Mouse (Mus musculus) G1E-ER4 (cell line): ENCODE measurements around the gene Arhgap28. TPM values are rescaled to one million over a fixed set of nuclear protein-coding genes. Genes with fewer than 3 reads are reported as not detected.

ENCODE experiments used
- GATA1 ChIP-seq: IDR thresholded peaks from one replicate; pipeline ENCODE4 v1.8.0; 2012; ENCODE audit warnings: low read length, inconsistent platforms
- polyA plus RNA-seq: library from polyadenylated mRNA; stranded (reverse); fragments of >175 nt; gene quantifications from 2 replicates; pipeline ENCODE4 v1.2.3, GENCODE M21; 2012

Gene Arhgap28
- polyA plus RNA-seq, 1 experiment = not detected

- TF ChIP-seq GATA1 = no peak
Measured at GRCm38 (mm10) chr17:67869731-67870601, 134.0 kb downstream of the Arhgap28 start.

DNA sequence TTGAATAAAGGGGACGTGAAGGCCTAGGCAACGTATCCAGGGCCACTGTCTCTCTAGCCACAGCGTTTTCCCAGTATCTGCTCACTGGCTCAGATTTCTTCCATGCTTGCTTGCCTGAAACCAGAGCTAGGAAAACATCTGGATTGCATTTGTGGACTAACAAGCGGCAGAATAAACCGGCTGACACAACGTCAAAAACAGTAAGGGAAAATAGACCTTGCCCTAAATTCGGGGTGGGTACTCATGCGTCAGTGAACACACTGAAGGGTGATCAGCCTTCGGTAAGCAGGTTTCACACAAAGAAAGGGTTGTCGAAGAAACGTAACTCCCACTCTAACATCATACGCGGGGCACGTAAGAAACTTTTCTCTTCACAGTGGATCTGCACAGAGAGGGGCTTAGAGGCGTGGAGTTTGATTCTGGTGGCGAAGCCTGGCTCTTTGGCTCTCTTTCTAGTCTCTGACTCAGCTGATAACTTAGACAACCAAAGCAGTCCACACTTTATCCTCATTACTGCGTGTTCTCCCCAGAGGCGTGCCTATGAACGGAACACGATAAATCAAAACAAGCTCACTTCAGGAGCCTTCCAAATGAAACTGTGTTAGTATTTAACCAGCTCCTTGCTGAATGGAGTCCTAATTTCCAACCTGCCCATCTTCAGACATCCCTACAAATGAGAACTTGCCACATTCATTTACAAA, 137.2 kb downstream of the Arhgap28 start:
- no peak for TF ChIP-seq GATA1

GRCm38 (mm10) chr17:67866026-67866425, 137.9 kb downstream of the Arhgap28 start:
- no peak for TF ChIP-seq GATA1

DNA sequence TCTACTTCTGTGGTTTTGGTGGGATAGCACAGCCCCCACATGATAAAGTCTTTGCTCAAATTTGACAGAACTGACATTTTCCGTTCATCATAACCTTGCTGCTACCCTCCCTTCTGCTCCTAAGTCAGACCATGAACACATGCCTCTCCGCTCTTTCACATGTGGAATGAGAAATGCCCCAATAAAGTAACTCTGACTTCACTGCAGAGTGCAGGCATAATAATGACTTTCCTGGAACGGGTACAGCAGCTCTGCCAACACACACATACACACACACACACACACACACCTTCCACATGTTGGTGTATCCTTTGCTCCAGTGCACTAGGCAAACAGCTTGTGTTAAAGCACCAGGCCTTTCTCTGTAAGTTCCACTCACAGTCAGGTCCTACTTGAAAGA, 139.0 kb downstream of the Arhgap28 start:
- TF ChIP-seq GATA1 = no peak

DNA sequence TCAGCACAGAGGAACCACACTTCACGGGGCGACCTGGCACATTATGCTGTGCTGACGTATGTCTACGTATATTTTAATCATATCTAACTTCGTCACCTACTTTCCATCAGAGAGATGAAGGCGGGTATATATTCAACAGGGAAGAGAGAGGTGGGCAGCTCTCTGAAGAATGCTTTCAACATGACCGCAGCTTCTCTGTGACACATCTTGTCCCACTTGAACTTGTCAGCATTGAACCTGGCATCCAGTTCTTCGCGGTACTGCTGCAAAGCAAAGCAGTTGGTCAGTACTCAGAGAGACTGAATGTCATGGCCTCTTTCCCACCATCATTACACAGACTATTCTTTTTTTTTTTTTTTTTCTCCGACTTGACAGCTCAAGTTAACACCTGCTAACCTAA, 139.6 kb downstream of the Arhgap28 start:
- TF ChIP-seq GATA1 = no peak

- TF ChIP-seq GATA1 = no peak
Measured at GRCm38 (mm10) chr17:67861744-67862535, 142.0 kb downstream of the Arhgap28 start.

GRCm38 (mm10) chr17:67861080-67861630, 142.8 kb downstream of the Arhgap28 start:
- no peak for TF ChIP-seq GATA1

GRCm38 (mm10) chr17:67838948-67839347, 165.0 kb downstream of the Arhgap28 start:
- TF ChIP-seq GATA1 = no peak

DNA sequence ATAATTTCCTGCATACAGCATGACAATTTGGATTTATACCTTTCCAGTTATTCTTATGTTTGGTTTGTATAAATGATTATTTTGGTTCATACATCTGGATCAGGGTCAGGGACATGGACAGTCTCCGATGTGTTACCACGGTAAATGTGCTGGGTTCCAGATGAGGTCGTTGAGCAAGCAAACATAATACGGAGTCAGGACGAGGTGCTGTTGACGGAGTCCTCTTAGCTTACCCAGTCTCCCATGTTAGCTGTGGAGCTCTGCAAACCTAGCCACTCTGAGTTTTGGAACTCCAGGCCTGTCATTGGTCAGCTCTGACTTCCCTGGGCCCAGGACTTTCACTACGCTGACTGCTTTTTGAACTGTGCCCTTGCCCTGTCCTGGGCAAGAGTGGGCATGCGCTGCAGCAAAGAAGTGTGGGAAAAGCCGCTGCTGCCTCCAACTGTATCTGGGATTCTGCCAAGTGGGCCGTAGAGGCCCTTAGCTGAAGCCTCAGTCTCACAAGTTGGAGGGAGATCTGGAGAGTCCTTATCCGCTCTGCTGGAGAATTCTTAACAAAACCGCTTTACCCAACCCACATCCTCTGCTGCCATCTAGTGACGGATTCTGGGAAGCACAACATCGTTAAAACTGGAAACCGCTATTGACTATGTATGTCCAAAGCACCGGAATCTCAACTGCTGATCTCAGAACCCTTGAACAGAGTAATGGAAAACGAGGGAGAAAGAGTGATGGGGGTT, 166.4 kb downstream of the Arhgap28 start:
- no peak for TF ChIP-seq GATA1

DNA sequence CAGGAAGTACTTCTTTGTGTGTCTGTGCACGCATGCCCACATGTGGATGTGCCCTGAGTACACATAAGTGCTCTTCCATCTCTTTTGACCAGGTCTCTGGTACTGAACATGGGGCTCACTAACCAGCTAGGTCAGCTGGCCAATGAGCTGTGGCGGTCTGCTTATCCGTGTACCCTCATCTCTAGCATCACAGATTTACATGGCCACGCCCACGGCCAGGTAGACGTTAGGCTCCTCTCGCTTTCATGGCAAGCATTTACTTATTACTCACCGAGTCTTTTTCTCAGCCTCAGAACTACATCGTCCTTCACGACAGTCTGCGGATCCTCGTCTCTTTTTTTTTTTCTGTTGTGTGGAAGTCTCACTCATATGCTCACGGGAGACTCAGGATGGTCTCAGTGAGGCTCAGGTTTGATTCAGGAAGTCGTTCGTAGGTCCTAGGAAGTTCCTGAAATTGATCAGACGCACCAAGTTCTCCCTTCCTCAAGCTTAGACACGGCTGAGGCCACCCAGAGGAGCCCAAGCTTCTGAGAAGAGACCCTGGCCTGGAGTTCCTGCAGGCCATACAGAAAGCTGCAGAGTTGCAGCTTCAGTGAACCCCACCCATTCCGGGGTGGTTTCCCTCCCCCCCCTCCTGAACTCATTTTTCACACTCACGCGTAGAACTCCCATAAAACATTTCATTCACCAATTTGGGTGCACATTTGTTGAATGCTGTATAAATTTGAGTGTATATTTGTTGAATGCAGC, 167.6 kb downstream of the Arhgap28 start:
- TF ChIP-seq GATA1 = no peak

GRCm38 (mm10) chr17:67827431-67827830, 176.5 kb downstream of the Arhgap28 start:
- TF ChIP-seq GATA1 = no peak

DNA sequence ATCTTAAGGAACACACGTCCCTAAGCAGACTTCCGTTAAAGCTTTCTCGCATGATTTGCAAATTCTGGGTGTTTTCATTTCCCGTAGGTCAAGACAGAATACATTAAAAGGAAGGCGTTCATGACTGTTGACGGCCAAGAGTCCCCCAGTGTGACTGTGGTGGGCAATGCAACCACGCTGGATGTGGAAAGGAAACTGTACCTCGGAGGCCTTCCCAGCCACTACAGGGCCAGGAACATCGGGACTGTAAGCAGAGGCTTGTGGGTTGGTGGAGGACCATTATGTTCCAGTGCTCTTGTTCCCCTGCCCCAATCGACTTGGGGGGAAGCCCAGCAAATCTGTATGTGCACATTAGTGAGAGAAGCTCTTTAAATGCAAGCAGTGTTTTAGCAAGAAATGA, 187.0 kb downstream of the Arhgap28 start:
- TF ChIP-seq GATA1 = no peak

DNA sequence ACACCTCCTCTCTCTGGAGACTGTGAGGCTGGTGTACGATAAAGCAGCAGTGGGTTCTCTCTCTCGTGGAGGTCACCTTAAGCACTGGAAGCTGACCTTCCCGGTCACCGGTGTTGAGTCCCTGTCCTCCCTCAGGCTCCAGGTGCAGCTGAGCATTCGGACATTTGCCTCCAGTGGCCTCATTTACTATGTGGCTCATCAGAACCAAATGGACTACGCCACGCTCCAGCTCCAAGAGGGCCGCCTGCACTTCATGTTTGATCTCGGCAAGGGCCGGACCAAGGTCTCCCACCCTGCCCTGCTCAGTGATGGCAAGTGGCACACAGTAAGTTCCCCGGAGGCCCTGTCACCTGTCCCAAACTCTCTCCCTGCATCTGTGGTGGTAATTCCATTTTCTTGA, 188.2 kb downstream of the Arhgap28 start:
- no peak for TF ChIP-seq GATA1

DNA sequence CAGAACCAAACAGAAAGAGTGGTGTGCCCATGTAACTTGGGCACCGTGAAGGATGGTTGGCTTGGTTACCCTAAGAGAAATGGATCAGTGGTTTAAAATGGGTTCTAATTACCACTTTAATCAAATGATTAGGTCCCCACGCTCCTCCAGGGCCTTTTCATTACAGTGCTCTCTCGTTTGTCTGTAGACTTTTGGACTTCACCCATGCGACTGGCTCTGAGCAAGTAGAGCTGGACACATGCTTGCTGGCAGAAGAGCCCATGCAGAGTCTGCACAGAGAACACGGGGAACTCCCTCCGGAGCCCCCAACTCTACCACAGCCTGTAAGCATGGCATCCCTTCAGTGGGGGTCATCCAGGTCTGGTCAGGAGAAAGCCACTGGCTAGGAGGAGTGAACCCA, 190.3 kb downstream of the Arhgap28 start:
- TF ChIP-seq GATA1 = no peak
